Mouse (Mus musculus) E14TG2a.4 (cell line): ENCODE data around the gene Zfp536.

Source experiments
- H3K27me3 ChIP-seq: 2 replicates; pipeline ENCODE4 v1.6.1; 2014; ENCODE audit warnings: low read length, control low read depth; ENCODE audit not compliant: insufficient read depth
- H3K36me3 ChIP-seq: 2 replicates; pipeline ENCODE4 v1.6.1; 2014; ENCODE audit warnings: low read length, control low read depth; ENCODE audit not compliant: insufficient read depth
- H3K4me1 ChIP-seq: replicated peaks from 2 replicates; pipeline ENCODE4 v1.6.1; 2014; ENCODE audit warnings: low read depth, low read length, control low read depth
- H3K4me3 ChIP-seq: replicated peaks from 2 replicates; pipeline ENCODE4 v1.5.1; 2014; ENCODE audit warnings: mild to moderate bottlenecking, low read length
- H3K9me3 ChIP-seq: 2 replicates; pipeline ENCODE4 v1.6.1; 2014; ENCODE audit warnings: low read length, control low read depth
- CTCF ChIP-seq: conservative IDR thresholded peaks from 2 replicates; pipeline ENCODE4 v1.5.1; 2014; ENCODE audit warnings: low read length
- NANOG ChIP-seq: IDR thresholded peaks from 2 replicates; pipeline ENCODE4 v1.6.1; 2014; ENCODE audit warnings: borderline replicate concordance, low read length, mixed read lengths
- POU5F1 ChIP-seq: IDR thresholded peaks from 2 replicates; pipeline ENCODE4 v1.6.1; 2014; ENCODE audit warnings: low read length, borderline replicate concordance

The Zfp536 gene

DNA sequence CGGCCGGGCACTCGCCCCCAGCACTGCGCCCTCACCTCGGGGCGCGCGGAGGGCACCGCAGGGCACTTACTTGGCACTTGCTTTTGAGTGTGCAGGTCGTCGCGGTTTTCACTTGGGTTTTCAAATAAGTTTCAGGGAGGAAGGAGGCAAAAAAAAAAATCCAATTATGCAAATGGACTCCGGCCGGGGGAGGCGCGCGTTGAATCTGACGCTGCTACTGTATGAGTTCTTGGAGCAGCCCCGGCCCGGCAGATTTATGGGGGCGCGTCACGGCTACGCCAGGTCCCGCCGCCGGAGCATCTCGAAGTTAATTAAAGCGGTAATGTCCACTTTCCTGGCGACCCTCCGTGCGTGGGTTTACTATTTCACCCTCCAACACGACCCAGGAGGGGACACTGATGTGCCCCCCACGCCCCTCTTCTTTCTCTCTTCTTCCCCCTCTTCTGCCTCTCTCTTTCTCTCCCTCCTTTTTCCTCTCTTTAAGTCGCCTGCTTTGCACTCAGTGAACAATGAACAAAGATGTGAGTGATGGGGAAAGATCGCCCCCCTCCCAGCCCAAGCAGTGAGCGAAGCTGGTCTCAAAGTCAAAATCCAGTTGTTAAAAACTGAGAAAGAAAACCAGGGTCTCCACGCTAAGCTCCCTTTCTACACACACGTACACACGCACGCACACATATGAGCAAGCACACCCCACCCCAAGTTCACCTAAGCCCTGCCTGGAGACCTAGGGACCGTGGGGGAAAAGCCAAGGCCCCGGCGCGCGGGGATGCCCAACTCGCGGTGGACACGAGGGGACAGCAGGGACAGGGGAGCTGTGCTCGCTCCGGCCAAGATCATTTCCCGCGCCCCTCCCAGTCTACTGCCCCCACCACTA, 3.7 kb downstream of the Zfp536 start:
- no peak for TF ChIP-seq NANOG
- no peak for TF ChIP-seq CTCF
- TF ChIP-seq POU5F1 = peak; percentile 40; the same call in 1 of the 2 replicates
- H3K27me3 ChIP-seq = peaks cover 93% of the 10 kb centered on the region
- H3K9me3 ChIP-seq = no peaks in the 10 kb centered on the region
- H3K4me3 ChIP-seq = peak overlapping the region; percentile 75
- H3K36me3 ChIP-seq = no peaks in the 10 kb centered on the region
- peaks cover 27% of the 10 kb centered on the region for H3K4me1 ChIP-seq

DNA sequence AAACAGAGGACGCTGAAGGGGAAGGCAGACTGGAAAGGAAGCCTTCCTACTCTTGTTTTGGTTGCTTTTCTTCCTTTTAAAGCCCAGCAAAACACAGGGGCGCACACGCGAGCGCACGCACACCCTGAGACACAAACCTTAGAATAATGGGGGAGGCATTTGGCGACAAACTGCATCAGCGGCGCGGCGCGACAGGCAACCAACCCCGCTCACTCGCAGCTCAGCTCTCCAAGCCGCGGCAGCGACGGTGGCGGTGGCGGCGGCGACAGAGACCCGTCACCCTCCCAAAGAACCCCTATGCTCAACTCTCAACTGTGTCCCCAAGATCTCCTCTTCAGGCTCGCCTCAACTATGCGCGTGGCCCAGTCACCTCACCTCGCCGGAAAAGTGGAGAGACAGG, 4.4 kb downstream of the Zfp536 start:
- Histone ChIP-seq H3K36me3 (no peaks in the 10 kb centered on the region), H3K27me3 (peaks cover 91% of the 10 kb centered on the region), H3K4me3 (peak overlapping the region; percentile 75), H3K9me3 (no peaks in the 10 kb centered on the region), H3K4me1 (peaks cover 27% of the 10 kb centered on the region)
- no peak for TF ChIP-seq NANOG
- TF ChIP-seq CTCF = no peak
- TF ChIP-seq POU5F1 = no peak

DNA sequence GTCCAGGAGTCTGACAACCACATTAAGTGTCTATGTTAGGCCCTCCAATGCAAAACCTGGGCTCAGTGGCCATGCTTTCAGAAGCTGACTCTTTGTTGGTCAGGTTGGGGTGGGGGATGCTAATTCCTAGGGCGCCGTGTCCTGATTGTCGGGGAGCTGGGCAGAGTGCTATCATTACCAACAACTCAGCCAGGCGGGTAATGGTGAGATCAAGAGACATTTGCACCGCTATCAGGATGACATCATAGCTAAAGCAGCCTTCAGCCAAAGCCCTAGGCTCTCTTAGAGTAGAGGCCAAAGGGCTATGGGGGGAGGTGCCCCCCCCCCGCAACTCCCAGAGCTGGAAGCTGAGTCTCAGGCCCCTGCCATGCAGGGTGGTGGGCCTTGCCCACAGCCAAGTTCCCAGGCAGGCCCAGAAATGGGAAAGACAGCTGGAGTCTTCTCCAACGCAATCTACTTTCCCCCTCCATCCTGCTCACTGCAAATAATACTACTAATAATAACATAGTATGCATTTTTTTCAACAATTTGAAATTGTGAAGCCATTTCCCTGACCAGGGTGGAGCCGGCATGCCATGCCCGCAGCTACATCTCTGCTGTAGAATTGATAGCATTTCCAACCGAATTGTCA, 5.0 kb downstream of the Zfp536 start:
- TF ChIP-seq CTCF = no peak
- no peak for TF ChIP-seq POU5F1
- no peak for TF ChIP-seq NANOG
- H3K4me1 ChIP-seq = peaks cover 25% of the 10 kb centered on the region
- peaks cover 91% of the 10 kb centered on the region for H3K27me3 ChIP-seq
- no peaks in the 10 kb centered on the region for H3K36me3 ChIP-seq
- H3K9me3 ChIP-seq = no peaks in the 10 kb centered on the region
- H3K4me3 ChIP-seq = peak overlapping the region; percentile 75

DNA sequence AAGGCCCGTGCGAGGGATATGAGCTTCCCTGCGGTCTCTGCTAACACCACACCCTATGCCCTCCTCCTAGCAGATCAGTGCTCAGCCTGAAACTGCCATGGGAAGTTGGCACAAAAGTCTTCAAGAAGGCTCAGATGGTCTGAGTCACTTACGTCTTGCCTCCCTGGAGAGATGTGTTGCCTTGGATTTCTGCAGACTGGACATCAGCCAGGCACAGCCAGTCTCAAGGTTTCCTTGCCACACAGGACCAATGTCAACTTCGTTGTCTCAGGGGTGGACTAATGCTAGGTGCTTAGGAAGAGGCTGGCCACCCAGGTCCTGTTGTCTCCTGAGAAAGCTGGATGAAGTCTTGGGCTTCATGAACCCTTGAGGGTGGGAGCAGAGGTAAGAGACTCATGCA, 14.6 kb downstream of the Zfp536 start:
- Histone ChIP-seq H3K27me3 (peaks cover 31% of the 10 kb centered on the region), H3K4me1 (no peaks in the 10 kb centered on the region), H3K9me3 (no peaks in the 10 kb centered on the region), H3K4me3 (no peak overlapping the region), H3K36me3 (no peaks in the 10 kb centered on the region)
- TF ChIP-seq NANOG (no peak), CTCF (no peak), POU5F1 (no peak)

DNA sequence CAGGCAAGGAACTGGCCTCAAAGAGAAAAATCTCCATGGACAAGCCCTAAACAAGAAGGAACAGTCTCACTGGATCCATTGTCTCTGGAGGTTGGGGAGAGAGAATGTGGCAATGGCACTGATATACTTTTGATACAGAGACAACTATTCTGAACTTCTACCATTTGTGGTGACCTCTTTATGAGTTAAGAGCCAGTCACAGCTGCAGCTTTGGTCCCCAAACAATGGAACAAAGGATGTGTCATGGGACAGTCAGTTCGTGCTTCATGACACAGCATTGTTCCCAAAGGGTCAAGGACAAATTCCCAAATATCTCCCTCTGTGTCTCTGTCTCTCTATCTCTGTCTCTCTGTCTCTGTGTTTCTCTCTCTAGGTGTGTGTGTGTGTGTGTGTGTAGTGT, 20.4 kb downstream of the Zfp536 start:
- Histone ChIP-seq H3K36me3 (no peaks in the 10 kb centered on the region), H3K27me3 (peaks cover 24% of the 10 kb centered on the region), H3K9me3 (no peaks in the 10 kb centered on the region), H3K4me1 (no peaks in the 10 kb centered on the region), H3K4me3 (no peak overlapping the region)
- TF ChIP-seq NANOG (no peak), POU5F1 (no peak), CTCF (no peak)

DNA sequence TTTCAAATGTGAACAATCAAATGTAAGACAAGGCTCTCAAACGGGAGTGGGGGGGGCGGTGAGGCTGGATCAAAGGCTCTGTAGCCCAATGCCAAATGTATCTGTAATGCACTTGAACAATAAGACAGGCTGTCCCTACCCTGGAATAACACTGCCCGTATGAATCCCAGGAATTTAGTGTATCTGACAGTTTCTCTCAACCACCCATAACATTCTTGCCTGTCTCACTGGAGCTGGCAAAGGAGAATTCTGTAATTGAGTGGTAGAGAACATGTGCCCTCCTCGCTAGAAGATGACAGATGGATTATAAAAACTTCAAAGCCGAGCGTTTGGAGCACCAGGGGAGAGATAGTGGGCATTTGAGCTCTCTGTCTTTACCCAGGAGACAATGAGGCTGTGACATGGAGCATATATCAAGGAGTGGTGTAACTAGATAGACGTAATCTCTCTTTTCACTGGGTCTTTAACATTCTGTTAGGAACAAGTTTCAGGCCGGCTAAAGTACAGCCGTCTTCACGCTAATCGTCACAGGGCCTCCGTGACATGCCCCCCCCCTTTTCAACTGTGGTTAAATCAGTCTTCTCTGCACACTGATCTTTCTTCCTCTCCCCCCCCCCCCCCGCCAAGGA, 27.2 kb downstream of the Zfp536 start:
- TF ChIP-seq POU5F1 = no peak
- TF ChIP-seq NANOG = no peak
- TF ChIP-seq CTCF = no peak
- Histone ChIP-seq H3K4me1 (no peaks in the 10 kb centered on the region), H3K36me3 (no peaks in the 10 kb centered on the region), H3K9me3 (no peaks in the 10 kb centered on the region), H3K4me3 (no peak overlapping the region), H3K27me3 (peaks cover 32% of the 10 kb centered on the region)

DNA sequence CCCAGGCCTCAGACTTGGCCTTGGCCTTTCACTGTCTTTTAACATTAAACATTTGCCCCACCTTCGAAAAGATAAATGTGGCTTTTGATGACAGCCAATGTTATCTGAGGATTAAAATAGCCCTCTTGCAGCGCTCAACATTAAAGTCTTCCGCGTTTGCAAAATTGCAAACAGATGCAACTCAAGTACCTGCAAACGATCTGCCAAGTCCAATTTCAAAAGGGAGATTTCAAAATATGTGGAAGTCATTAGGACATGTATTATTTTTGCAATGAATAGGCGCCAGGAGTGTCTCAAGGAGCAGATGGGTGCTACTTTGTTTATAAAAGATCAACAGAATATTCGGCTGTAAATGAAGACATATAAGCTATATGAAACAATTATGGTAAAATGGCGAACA, 30.1 kb downstream of the Zfp536 start:
- TF ChIP-seq CTCF (no peak), POU5F1 (no peak), NANOG (no peak)
- 0 out of 2 replicates have a peak, but pooled peaks cover 2% of the 10 kb centered on the region for H3K4me1 ChIP-seq
- peaks cover 22% of the 10 kb centered on the region for H3K27me3 ChIP-seq
- no peaks in the 10 kb centered on the region for H3K9me3 ChIP-seq
- H3K4me3 ChIP-seq = no peak overlapping the region
- H3K36me3 ChIP-seq = no peaks in the 10 kb centered on the region

DNA sequence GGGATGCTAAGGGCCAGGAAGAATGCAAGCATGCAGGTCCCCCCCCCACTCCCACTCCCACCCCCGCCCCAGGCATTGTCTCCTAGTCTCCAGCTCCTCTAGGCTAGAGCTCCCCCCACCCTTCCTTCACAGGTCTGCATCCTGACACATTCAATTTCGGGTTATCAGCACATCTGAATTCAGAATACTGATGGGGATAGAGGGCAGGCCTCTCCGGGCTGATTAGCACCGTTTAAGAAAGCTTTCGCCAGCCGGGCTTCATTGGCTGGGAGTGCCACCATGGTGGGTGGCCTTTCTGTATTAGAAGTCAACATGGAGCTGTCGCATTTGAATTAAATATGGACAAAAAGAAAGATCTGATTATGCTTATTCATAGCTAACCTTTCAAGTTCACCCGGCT, 36.2 kb downstream of the Zfp536 start:
- H3K36me3 ChIP-seq = no peaks in the 10 kb centered on the region
- TF ChIP-seq NANOG (no peak), POU5F1 (no peak), CTCF (no peak)
- no peaks in the 10 kb centered on the region for H3K9me3 ChIP-seq
- peaks cover 8% of the 10 kb centered on the region for H3K4me1 ChIP-seq
- peaks cover 12% of the 10 kb centered on the region for H3K27me3 ChIP-seq
- H3K4me3 ChIP-seq = no peak overlapping the region
